Mouse (Mus musculus): ENCODE results near the gene Ube2c.

DNA sequence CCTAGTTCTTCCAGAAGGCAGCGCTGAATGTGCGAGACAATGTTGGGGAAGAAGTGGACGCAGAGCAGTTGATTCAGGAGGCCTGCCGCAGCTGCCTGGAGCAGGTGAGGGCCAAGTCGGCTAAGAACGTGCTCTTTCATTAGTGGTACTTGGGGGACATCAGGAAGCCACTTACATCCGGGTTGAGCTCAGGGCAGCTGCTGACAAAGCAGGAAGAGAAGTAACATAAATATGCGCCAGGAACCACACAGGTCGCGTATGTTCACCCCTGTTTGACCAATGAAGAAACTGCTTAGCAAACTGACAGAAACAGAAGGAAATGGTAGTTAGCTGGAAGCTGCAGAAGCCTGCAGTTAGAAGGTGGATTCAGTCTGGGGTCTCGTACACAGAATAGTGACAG, 15.6 kb upstream of the Ube2c start:
- TF ChIP-seq CTCF (IDR thresholded peaks at IDR 0.05; ENCODE audit: extremely low read depth, insufficient read depth, low read length) (no peak), POLR2A (IDR thresholded peaks at IDR 0.05; ENCODE audit: extremely low read depth, insufficient read depth, low read length) (no peak)
